Mouse (Mus musculus): ENCODE measurements at regions not wholly inside any gene's neighbourhood (a gene's known extent, or its start where the extent isn't known, plus 50 kb on each side); places are given as distances from the start of the nearest gene placed in this dataset.
A peak's percentile ranks its signal among the peaks of the same experiment; 100 is the strongest.

GRCm38 (mm10) chr7:64006935-64007334, 68.2 kb upstream of the Klf13 start:
- H3K4me2 ChIP-seq, result no peak overlapping the region
- no peak for DNase-seq (ENCODE audit: low spot score)
- ATAC-seq (replicated peaks; ENCODE audit: low FRiP score), result no peak
- H3K36me3 ChIP-seq (ENCODE audit: control insufficient read depth, insufficient read depth, low read length), result no peaks in the 10 kb centered on the region
- H3K27ac ChIP-seq (ENCODE audit: low read depth, low read length), result no peak overlapping the region
- no peaks in the 10 kb centered on the region; the same call in 1 of the 2 replicates for H3K9me3 ChIP-seq (ENCODE audit: control insufficient read depth, low read length)
- H3K4me3 ChIP-seq (ENCODE audit: low read depth, low read length), result no peak overlapping the region
- 82% methylated on average over 4 of the region's 4 CpGs for WGBS
- H3K9ac ChIP-seq (ENCODE audit: low read depth, low read length), result no peak overlapping the region
- no peaks in the 10 kb centered on the region for H3K27me3 ChIP-seq (replicated peaks; ENCODE audit: control insufficient read depth, insufficient read depth, low read length)
- H3K4me1 ChIP-seq (replicated peaks; ENCODE audit: control insufficient read depth, insufficient read depth, low read length), result peaks cover 7% of the 10 kb centered on the region

DNA sequence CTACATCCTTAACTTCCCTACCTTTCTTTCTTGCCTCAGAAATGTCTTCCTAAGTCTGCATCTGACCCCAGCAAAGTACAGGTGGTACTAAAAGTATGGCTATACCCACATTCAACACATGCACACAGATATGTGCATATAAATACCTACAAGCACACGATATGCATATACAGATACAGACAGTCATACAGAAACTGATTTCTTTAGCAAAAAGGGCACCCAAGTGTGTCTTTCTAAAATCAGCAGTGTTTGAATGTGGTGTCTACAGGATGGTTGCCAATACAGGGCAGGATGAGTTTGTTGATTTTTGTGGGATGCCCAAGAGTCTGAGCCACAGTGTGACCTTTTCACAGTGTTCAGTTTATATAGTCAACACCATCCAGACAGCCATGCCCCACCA, 67.0 kb upstream of the Klf13 start:
- H3K27ac ChIP-seq (ENCODE audit: low read depth, low read length), result no peak overlapping the region
- H3K4me1 ChIP-seq (replicated peaks; ENCODE audit: control insufficient read depth, insufficient read depth, low read length), result peaks cover 14% of the 10 kb centered on the region
- H3K27me3 ChIP-seq (replicated peaks; ENCODE audit: control insufficient read depth, insufficient read depth, low read length), result no peaks in the 10 kb centered on the region
- H3K9ac ChIP-seq (ENCODE audit: low read depth, low read length), result no peak overlapping the region
- ATAC-seq (replicated peaks; ENCODE audit: low FRiP score) (no peak), DNase-seq (ENCODE audit: low spot score) (no peak)
- WGBS, result 85% methylated on average over 1 of the region's 1 CpGs
- H3K4me3 ChIP-seq (ENCODE audit: low read depth, low read length), result no peak overlapping the region
- no peak overlapping the region for H3K4me2 ChIP-seq
- no peaks in the 10 kb centered on the region; the same call in 1 of the 2 replicates for H3K9me3 ChIP-seq (ENCODE audit: control insufficient read depth, low read length)
- H3K36me3 ChIP-seq (ENCODE audit: control insufficient read depth, insufficient read depth, low read length), result no peaks in the 10 kb centered on the region

DNA sequence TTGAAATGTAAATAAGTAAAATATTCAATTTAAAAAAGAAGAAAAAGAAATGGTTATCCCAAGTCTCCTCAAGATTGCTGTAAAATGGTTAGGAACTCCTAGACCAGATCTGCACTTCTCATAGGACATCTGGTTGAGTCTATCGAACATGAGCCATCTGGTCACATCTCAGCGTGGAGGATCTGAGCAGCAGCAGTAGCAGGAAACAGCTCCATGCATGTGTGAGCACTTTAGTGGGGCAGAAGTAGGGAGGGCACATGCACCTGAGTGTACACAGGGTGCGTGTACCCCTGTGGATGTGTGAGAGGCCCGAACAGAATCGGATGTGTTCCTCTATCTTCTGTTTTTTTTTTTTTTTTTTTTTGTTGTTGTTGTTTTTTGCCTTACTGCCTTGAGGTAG, 65.2 kb upstream of the Klf13 start:
- Histone ChIP-seq H3K4me1 (replicated peaks; ENCODE audit: control insufficient read depth, insufficient read depth, low read length) (peaks cover 32% of the 10 kb centered on the region), H3K9ac (ENCODE audit: low read depth, low read length) (no peak overlapping the region), H3K9me3 (ENCODE audit: control insufficient read depth, low read length) (no peaks in the 10 kb centered on the region), H3K36me3 (ENCODE audit: control insufficient read depth, insufficient read depth, low read length) (no peaks in the 10 kb centered on the region), H3K4me3 (ENCODE audit: low read depth, low read length) (no peak overlapping the region), H3K4me2 (no peak overlapping the region), H3K27ac (ENCODE audit: low read depth, low read length) (no peak overlapping the region), H3K27me3 (replicated peaks; ENCODE audit: control insufficient read depth, insufficient read depth, low read length) (no peaks in the 10 kb centered on the region)
- WGBS, result 83% methylated on average over 5 of the region's 5 CpGs
- ATAC-seq (replicated peaks; ENCODE audit: low FRiP score) (no peak), DNase-seq (ENCODE audit: low spot score) (no peak)

DNA sequence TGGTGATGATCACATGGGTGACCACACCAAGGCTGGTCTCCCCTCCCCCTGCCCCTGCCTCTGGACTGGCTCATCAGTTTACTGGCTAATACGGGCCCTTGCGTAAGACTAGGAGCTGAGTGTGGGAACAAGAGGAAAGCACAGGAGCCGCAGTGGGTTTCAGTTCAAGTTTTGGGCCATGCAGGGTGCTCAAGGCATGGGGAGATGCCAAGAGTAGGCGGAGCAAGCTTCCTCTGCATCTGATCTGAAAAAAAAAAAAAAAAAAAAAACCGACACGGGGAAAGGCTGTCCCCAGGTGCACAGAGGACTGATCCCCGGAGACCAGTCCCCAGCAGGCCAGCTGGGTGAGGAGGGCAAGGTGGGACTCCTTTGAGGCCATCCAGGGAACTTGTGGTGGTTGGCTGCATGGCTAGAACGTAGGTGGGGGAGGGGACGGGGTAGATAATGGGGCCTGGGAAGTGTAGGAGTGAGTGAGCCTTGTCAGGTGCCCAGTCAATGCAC, 62.9 kb upstream of the Klf13 start:
- Histone ChIP-seq H3K36me3 (ENCODE audit: control insufficient read depth, insufficient read depth, low read length) (no peaks in the 10 kb centered on the region), H3K9ac (ENCODE audit: low read depth, low read length) (no peak overlapping the region), H3K4me1 (replicated peaks; ENCODE audit: control insufficient read depth, insufficient read depth, low read length) (peaks cover 43% of the 10 kb centered on the region), H3K27ac (ENCODE audit: low read depth, low read length) (peak overlapping the region; percentile 15; the same call in 1 of the 2 replicates), H3K27me3 (replicated peaks; ENCODE audit: control insufficient read depth, insufficient read depth, low read length) (no peaks in the 10 kb centered on the region), H3K4me2 (no peak overlapping the region), H3K4me3 (ENCODE audit: low read depth, low read length) (no peak overlapping the region), H3K9me3 (ENCODE audit: control insufficient read depth, low read length) (no peaks in the 10 kb centered on the region)
- ATAC-seq (replicated peaks; ENCODE audit: low FRiP score) (no peak), DNase-seq (ENCODE audit: low spot score) (no peak)
- 50% methylated on average over 9 of the region's 9 CpGs for WGBS

GRCm38 (mm10) chr7:63998995-63999960, 60.6 kb upstream of the Klf13 start:
- H3K36me3 ChIP-seq (ENCODE audit: control insufficient read depth, insufficient read depth, low read length), result no peaks in the 10 kb centered on the region
- no peak overlapping the region for H3K4me3 ChIP-seq (ENCODE audit: low read depth, low read length)
- WGBS, result 65% methylated on average over 6 of the region's 6 CpGs
- H3K4me2 ChIP-seq, result no peak overlapping the region
- H3K27me3 ChIP-seq (replicated peaks; ENCODE audit: control insufficient read depth, insufficient read depth, low read length), result no peaks in the 10 kb centered on the region
- peaks cover 63% of the 10 kb centered on the region for H3K4me1 ChIP-seq (replicated peaks; ENCODE audit: control insufficient read depth, insufficient read depth, low read length)
- peak; percentile 10; the same call in 1 of the 2 replicates for ATAC-seq (replicated peaks; ENCODE audit: low FRiP score)
- H3K9me3 ChIP-seq (ENCODE audit: control insufficient read depth, low read length), result no peaks in the 10 kb centered on the region
- peak overlapping the region; percentile 51 for H3K27ac ChIP-seq (ENCODE audit: low read depth, low read length)
- DNase-seq (ENCODE audit: low spot score), result no peak
- H3K9ac ChIP-seq (ENCODE audit: low read depth, low read length), result peak overlapping the region; percentile 50

DNA sequence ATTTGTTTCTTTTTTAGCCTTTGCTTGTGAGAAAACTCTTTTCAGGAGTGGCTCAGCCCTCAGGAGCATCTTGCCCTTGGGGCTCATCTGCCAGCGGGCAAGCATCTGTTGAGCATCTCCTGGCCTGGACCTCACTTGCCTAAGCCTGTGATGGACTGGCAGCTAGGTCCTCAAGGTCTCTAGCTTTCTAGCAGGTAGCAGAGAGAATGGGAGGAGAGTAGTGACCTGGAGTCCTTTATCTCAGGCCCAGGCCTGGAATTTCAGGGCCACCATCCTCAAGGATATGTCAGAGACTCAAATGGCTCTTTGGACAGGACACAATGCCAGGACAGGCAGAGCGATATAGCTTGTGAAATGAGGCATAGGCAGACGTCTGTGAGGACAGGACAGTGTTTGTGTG, 59.3 kb upstream of the Klf13 start:
- H3K9ac ChIP-seq (ENCODE audit: low read depth, low read length), result no peak overlapping the region
- H3K27me3 ChIP-seq (replicated peaks; ENCODE audit: control insufficient read depth, insufficient read depth, low read length), result no peaks in the 10 kb centered on the region
- no peaks in the 10 kb centered on the region for H3K36me3 ChIP-seq (ENCODE audit: control insufficient read depth, insufficient read depth, low read length)
- peaks cover 63% of the 10 kb centered on the region for H3K4me1 ChIP-seq (replicated peaks; ENCODE audit: control insufficient read depth, insufficient read depth, low read length)
- 91% methylated on average over 3 of the region's 3 CpGs for WGBS
- no peak overlapping the region for H3K27ac ChIP-seq (ENCODE audit: low read depth, low read length)
- no peak overlapping the region for H3K4me3 ChIP-seq (ENCODE audit: low read depth, low read length)
- no peaks in the 10 kb centered on the region for H3K9me3 ChIP-seq (ENCODE audit: control insufficient read depth, low read length)
- ATAC-seq (replicated peaks; ENCODE audit: low FRiP score) (no peak), DNase-seq (ENCODE audit: low spot score) (no peak)
- H3K4me2 ChIP-seq, result no peak overlapping the region

- Histone ChIP-seq H3K4me3 (ENCODE audit: low read depth, low read length) (no peak overlapping the region), H3K27me3 (replicated peaks; ENCODE audit: control insufficient read depth, insufficient read depth, low read length) (no peaks in the 10 kb centered on the region), H3K9me3 (ENCODE audit: control insufficient read depth, low read length) (no peaks in the 10 kb centered on the region), H3K4me1 (replicated peaks; ENCODE audit: control insufficient read depth, insufficient read depth, low read length) (peaks cover 66% of the 10 kb centered on the region), H3K9ac (ENCODE audit: low read depth, low read length) (no peak overlapping the region), H3K36me3 (ENCODE audit: control insufficient read depth, insufficient read depth, low read length) (no peaks in the 10 kb centered on the region), H3K4me2 (peak overlapping the region; percentile 21; the same call in 1 of the 2 replicates), H3K27ac (ENCODE audit: low read depth, low read length) (peak overlapping the region; percentile 78)
- WGBS, result 51% methylated on average over 6 of the region's 6 CpGs
- DNase-seq (ENCODE audit: low spot score) (no peak), ATAC-seq (replicated peaks; ENCODE audit: low FRiP score) (peak; percentile 87)
Observed at GRCm38 (mm10) chr7:63996581-63997098, 57.9 kb upstream of the Klf13 start.

DNA sequence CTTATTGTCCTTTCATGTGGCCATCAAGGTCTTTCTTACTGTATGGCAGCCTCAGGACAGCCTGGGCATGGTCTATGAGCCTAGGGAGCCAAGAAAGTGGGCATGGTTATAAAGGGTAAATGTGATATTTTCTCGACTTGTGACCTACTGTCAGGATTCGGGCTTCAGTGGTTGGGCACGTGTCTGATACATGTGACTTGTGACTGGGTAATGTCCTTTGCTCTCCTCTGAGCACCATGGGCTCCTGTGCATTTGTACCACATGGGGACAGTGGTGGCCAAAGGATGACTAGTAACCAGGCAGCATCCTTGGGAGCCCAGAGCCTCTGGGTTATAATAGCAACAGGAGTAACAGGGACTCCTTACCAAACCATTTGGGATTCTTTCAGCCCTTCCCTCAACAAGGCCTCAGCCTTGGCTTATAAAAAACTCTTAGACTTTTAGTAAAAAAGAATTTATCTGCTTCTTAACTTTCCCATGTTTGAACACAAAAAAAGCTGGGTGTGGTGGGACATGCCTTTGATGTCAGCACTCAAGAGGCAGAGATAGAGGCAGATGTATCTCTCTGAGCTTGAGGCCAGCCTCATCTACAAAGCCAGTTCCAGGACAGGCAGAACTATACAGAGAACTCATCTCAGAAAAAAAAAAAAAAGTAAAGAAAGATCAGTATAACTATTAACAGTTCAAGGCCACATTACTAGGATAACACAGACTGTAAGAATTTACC, 56.7 kb upstream of the Klf13 start:
- H3K9ac ChIP-seq (ENCODE audit: low read depth, low read length), result no peak overlapping the region
- peaks cover 66% of the 10 kb centered on the region for H3K4me1 ChIP-seq (replicated peaks; ENCODE audit: control insufficient read depth, insufficient read depth, low read length)

More for the DNA sequence above, 56.7 kb upstream of the Klf13 start:
- DNase-seq (ENCODE audit: low spot score) (no peak), ATAC-seq (replicated peaks; ENCODE audit: low FRiP score) (no peak)
- 81% methylated on average over 3 of the region's 3 CpGs for WGBS
- Histone ChIP-seq H3K4me3 (ENCODE audit: low read depth, low read length) (no peak overlapping the region), H3K27me3 (replicated peaks; ENCODE audit: control insufficient read depth, insufficient read depth, low read length) (no peaks in the 10 kb centered on the region), H3K4me2 (peak overlapping the region; percentile 11; the same call in 1 of the 2 replicates), H3K36me3 (ENCODE audit: control insufficient read depth, insufficient read depth, low read length) (no peaks in the 10 kb centered on the region), H3K9me3 (ENCODE audit: control insufficient read depth, low read length) (no peaks in the 10 kb centered on the region), H3K27ac (ENCODE audit: low read depth, low read length) (peak overlapping the region; percentile 78)

Measured in liver, embryonic 11.5 days (tissue).